Mouse (Mus musculus) kidney, postnatal 36 days (tissue): ENCODE measurements around the gene Cdipt.
A peak's percentile ranks its signal among the peaks of the same experiment; 100 is the strongest.

ENCODE experiments used
- DNase-seq, 2 experiments: peaks; one replicate each; pipeline ENCODE4 v3.0.0; 2021 to 2022; ENCODE audit warnings: mixed read lengths in 2 of 2

Gene Cdipt

DNA sequence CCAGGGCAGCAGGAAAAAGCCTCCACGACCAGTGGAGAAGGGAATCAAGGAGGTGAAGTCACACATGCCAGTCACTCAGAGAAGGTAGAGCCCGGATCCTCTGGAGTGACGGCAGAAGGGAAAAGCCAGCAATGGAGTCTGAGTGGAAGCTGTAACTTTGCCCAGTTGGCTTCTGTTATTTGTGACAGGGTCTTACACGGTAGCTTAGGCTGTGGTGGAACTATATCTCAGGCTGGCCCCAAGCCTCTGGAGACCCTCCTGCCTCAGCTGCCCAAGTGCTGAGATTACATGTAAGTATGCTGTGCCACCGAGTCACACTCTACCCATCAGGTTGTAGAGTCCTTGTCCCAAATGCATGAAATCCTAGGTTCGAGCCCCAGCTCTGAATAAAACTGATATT, 37.7 kb downstream of the Cdipt start:
- no peak for DNase-seq

DNA sequence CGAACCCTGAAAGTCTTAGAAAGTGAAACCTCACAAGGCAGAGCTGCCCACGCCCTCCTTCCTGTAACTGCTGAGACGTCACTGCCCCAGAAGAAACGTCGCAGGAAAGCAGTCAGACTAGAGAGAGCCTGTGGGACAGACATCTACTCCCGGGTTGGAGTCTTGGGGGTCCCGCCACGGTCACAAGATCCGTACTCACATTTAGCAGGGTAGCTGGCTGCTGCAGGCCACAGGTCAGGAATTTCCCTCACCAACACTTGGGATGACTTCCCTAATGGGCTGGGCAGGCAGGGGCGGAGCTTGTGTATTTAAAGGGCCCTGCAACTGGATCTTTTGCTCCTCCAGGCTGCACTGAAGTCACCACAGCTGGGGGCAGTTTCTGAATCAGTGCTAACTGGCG, 38.6 kb downstream of the Cdipt start, which contains the start of gene Mvp:
TSS of gene Mvp (minus strand) at position 302 of the 400 bp plus-strand sequence.
- DNase-seq = peak; percentile 87 to 88

DNA sequence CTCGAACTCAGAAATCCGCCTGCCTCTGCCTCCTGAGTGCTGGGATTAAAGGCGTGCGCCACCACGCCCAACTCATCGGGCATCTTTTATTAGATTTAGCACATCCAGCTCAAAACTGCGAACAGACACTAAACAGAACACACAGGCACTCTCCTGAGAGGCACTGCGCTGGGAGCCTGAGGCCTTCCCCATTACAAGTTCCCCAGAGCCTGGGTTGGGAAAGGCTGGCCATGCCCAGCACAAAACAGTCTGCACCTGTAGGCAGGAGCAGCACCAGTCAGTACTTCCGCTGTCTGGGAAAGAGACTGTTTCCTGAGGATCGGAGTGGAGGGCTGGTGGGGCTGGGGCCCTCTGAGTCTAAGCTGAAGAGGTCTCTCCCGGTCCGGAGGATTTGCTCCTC, 39.3 kb downstream of the Cdipt start:
- DNase-seq = no peak

DNA sequence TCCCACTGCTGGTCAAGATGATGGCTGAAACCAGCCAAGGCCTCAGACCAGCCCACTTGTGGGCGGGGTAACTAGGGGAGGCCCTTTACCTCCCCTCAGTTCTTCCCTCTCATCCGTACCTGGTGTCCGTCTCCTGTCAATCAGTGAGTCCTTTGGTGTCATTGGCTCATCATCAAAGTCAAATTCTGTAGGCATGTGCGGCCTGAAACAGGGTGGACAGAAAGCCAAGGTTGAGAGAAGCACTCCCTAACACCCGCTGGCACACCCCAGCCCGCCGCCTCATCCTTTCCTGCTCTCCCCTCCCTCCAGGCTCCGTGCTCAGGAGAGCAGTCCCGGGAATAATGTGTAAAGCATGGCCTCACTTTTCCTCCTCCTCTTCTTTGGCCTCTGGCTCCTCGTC, 40.4 kb downstream of the Cdipt start:
- peak; percentile 77 to 79 for DNase-seq

DNA sequence TGATC, 40.6 kb downstream of the Cdipt start, which contains the start of gene Pagr1b:
TSS of gene Pagr1b (minus strand) at position 4 of the 5 bp plus-strand sequence.
- no peak for DNase-seq

DNA sequence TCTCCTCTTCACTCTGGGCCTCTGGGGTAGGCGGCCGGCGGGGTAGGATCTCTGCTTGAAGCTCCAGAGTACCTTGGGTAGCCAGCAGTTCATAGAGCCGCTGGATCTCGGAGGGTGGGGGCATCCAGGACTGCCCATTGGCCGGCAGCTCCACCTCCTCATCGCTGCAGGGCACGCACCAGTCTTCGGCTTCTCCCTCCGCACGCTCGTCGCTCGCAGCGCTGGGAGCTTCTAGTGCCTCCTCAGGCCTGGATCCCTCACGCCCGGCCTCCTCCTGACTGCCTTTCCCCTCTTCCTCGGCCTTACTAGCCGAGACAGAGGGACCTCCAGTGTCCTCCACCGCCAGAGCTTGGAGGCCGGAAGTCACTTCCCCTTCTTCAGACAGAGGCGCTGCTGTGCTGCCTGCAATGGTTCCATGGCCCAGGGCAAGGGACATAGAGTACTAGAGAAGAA, 40.8 kb downstream of the Cdipt start:
- DNase-seq = peak; percentile 70 to 79

DNA sequence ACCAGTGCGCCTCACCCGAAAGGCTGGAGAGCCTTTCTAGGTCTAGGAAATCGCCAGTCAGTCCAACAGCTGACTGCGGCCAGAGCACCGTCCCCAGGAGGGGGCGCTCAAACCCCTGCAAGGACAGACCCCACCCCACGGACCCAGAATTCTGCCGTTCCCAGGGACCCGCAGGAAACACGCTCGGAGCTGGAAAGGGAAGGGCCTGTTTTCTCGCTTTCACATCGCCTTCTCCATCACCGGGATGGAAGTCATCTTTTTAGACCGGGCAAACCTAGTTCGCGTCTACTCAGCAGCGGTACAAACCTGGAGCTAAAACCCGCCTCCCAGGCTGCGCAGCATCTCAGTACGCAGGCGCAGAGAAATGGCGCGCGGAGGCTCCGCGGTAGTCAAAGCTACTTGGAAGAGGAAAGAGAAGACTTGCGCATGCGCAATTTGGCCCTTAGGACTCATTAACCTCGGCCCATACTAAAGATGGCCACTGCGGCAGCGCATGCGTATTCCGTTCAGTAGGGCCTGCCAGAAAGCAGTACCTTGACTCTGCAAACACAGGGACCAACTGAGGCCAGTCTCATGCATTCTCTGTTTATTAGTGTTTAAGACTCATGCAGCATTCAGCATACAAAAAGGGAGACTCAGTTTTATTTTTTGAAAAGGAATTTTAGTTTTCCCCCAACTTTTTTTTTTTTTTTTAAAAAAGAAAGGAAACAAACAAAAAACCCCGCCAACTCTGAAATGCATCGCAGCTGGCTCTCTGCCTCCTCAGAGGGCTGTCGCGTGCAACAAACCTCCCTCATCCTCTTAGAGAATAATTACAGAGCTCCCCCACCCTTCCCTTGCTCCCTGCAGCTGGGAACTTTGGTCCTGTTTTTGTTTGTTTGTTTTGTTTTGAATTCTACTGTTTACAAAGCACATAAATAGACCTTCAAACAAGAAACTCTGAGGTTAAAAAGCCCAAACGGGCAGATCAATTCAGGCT, 41.5 kb downstream of the Cdipt start, which contains the start of gene Pagr1a:
TSS of gene Pagr1a (minus strand) at position 382 of the 979 bp plus-strand sequence.
- peak; percentile 98 for DNase-seq

DNA sequence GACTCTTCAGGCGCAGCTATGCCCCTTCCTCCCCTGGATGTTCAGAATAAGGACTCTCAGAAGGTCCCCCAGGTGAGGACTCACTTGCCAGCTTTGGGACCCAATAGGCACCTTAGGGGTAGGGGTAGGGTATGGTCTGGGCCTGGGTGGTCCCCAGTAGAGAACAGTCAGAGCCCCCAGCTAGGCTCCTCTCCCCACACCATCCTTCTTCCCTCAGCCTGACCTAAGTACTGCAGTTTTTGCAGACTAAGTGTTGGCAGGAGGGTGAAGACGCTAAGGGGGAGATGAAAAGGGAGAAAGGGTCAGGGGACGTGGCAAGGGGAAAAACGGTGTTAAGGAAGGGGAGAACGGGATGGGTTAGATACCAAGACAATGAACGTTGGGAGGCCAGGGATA, 42.2 kb downstream of the Cdipt start:
- DNase-seq = no peak

DNA sequence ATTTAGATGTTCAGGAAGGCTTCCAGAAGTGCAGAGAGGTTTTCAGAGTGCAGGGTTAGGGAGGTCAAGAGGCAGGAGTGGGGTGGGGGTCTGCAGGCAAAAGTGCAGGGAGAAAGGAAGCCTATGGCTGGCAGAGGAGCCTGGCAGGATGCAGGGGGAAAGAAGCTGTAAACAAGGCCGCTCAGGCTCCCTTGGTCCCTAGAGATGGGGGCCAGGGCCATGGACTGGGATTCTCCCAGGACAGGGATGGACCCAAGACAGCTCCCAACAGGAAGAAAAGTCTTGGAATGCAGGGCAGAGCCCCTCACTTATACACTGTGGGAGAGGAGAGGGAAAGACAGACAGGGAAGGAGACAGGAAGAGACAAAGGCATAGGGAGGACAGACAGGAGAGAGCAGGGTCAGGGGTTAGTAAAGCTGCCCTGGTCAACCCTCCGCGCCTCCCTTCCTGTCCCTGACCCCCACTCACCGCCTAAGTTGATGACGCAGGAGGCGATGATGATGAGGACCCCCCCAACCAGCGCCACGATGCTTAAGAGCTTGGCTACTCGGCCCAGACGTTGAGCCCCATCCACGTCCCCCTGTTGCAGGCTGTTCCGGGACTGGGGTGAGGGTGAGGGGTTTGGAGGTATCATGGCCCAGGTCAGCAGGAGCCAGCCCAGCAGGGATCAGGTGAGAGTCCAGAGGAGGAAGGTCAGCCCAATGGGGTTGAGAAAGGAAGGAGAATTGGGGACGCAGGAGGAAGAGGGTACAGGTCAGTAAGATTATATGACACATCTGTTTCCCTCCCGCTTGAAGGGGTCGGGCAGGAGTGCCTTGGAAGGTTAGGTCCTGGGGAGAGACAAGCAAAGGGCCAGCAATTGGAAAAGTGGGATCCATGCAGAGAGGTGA, 42.9 kb downstream of the Cdipt start:
- DNase-seq = no peak

DNA sequence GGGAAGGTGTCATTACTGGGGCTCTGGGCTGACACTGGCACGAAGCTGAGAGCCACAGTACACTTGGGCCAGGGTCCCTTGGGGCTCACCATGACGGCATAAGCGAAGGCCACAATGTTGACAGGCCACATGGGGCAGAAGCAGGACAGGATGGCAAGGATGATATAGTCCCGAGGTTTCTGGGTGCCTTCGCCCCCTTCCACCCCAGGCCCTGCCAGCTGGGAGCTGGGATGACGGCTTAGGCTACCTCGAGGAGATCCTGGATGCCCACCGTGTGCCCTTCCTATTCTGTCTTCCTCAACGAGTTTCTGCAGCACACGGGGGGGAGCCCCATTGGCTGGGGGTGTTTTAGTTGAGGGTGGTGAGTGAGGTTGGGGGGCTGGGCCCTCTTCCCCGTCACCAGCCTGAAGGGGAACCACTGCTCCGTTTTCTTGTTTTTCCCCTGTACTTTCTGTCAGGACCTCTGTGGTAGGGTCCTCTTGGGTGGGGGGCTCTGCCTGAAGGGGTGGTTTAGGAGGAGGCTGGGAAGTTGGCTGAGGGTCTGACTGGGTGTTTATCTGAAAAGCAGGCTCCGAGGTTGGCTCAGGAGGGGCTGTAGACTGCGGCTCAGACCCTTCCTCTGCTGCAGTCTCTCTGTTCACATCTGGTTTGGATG, 43.7 kb downstream of the Cdipt start:
- no peak for DNase-seq

DNA sequence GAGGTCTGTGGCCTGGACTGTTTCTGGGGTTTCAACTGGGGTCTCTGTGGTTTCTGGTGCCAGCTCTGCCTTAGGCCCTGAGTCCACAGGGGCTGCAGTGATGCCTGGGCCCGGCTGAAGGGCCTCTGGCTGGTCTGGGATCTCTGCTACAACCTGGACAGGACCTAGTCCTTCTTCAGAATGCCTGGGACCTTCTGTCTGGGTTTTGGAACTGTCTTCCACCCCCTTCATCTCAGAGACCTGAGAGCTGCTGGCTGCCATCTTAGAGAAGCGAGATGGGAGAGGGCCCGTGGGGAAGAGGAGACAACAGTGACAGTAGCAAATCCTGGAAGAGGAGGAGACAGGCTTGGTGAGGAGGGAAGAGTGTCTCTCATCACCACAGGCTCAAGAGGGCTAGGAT, 44.3 kb downstream of the Cdipt start:
- DNase-seq = no peak

DNA sequence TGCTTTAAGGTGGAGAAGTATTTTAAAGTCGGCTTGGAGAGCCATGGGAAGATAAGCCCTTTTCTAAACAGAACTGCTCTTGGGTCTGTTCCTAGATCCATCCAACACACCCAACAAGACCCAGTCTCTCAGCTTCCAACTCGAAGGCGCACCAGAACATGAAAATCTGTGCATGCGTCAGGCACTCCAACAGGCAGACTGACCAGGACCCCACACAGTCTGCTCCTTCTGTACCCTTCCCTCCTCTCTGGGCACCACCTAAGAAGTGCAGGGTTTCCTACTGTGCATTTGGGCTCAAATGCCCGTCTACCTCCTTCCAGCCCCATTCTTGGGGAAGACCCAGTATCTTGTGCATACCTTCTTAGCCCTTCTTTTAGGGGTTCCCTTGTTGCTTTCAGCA, 44.8 kb downstream of the Cdipt start:
- DNase-seq = no peak

DNA sequence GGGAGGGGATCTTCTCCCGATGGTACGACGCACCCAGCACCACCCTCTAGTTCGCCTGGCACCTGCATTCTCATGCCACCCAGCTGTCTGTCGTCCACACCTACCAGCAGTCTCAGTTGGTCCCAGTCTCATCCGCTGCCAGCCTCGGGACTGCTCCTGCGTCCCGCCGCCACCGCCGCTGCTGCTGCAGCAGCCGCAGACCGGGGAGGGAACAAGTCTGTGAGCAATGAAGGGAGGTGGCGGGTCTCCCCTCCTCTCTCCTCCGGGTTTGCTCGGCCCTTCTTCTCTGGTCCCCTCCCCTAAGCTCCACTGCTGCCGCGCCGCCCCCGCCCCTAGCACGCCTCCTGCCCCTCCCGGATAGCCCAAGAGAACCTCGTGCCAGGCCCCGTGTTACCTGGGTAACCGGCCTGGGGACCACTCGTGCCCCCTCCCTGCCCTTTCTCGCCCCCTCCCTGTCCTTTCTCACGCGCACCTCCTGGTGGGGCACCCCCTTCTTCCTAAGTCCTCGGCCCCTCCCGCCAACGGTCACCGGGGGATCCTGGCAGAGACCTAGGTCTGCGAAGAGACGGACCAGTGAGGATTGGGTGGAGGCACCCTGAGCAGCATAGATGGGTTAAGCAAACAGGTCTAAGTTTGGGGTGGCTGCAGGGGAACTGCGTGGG, 45.3 kb downstream of the Cdipt start, which contains the start of the genes Gm42742 and Prrt2:
TSS of gene Gm42742 (minus strand) at position 197 of the 662 bp plus-strand sequence.
TSS of gene Prrt2 (minus strand) at position 311 of the 662 bp plus-strand sequence.
- DNase-seq = peak in 1 of 2 experiments; percentile 43

DNA sequence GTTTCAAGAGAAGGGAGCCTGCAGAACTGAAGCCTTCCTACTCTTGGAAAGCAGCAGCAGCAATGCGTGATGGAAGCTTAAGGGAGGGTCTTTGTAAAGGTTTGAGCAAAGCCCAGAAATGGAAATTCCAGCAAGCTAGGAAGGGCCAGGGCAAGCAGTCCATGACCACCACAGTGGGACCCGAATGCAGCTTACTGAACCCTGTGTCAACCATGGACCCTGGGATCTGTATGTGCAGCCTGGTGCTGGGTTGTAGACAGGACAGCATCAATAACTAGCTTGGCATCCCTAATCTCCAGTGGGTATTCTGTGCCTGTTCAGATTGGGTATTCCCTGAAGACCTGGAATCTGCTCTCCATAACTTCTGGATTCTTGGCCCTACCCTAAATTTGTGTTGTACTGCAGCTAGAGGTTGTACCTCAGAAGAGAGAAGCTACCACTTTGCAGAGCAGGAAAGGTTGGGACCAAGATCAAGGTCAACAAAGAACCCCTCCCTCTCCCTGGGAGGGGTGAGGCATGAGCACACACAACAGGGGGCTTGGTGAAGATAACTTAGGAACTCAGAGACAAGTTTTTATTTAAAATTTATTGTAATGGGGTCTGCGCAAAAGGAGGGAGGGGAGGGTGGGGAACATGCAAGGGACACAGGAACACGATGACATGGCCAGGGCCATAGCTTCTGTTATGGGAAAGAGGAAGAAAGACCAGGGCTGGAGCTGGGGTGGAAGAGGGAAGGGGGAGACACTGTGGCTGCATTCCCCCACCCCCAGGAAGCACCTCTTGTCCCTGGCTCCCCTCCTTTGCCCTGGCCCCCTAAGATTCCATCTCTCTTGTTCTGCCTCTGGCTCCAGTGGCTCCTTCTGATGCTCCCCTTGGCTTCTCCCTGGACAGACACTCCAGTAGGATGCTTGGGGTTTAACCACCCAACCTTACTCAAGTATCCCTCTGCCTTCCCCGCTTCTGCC, 46.1 kb downstream of the Cdipt start:
- no peak for DNase-seq

DNA sequence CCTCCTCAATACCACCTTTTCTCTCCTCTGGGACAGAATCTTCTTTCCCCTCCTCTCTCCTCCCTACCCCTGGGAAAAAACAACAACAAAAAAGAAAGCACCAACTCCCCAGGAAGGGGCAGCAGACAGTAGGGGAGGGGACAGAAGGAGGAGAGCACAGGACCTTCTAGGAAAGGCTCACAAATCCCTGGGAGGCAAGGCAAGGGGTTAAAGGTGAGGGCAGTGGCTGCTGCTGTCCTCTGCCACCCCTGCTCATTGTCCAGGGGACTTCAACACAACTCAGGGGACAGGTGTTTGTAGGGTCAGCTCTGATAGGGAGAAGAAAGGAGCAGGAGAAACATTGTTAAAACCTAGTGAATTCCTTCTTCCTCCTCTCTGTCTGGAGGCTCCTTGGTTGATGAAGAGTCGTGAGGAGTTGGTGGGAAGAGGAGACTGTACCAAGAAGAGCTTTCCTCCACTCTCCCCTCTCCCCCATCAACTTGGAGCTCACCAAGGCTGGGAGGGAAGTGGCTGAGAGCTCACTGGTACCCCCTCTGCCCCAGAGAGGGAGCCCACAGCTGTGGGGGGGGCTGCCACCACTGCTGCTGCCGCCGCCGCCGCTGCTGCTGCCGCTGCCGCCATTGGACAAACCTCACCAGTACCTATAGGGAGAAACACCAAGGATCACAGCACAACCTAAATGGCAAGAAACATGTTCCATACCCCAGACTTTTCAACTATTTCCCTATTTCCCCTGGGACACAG, 47.0 kb downstream of the Cdipt start:
- no peak for DNase-seq

DNA sequence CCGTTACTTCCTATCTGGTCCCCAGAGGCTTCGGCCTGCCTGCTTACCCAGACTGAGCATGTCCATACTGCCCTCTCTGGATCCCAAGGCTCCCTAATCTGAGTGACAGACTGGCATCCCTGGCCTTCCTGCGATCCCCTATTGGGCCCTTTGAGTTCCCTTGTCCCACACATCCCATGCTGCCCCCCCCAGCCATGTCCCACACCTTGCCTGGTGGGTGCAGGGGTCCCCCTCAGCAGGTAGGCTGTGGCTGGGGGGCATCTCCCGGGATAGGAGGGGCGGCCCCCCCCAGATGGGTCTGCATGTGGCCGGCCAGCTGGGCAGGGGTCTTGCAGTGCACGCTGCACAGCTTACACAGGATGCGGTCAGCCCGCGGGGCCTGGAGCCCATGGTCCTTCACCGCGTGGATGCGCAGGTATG, 47.6 kb downstream of the Cdipt start:
- no peak for DNase-seq

DNA sequence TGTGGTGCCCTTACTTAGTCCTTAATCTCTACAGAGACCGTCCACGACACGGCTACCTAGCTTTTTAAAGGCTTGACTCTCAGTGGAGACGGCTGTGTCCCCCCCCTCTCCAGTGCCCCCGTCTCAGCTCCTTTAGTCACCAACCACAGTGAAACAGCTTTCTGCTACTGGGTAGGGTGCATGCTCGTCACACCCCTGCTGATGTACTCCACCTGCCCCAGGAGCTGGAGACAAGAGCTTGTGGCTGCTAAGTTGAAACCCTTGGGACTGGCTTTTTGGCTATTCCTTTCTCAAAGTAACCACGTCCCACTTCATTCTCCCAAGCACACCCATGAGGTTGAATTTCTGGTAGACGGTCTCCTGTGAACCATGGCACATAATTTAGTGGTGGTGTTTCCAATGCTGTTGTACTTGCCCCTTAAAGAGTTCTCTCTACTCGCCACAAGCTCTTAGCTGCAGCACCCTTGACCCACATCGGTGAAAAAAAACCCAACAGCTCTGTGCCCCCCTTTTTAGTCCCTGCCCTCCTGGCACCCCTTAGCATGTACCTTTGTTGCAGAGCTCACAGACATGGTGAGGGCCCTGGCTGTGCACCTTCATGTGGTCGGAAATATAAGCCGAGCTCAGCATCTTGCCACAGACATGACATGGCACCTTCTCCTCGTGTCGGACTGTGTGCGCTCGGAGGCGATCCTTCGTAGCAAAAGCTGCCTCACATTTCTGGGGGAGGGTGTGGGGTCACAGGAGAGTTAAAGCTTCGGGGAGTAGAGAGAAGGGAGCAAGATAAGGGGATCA, 48.4 kb downstream of the Cdipt start:
- DNase-seq = no peak

DNA sequence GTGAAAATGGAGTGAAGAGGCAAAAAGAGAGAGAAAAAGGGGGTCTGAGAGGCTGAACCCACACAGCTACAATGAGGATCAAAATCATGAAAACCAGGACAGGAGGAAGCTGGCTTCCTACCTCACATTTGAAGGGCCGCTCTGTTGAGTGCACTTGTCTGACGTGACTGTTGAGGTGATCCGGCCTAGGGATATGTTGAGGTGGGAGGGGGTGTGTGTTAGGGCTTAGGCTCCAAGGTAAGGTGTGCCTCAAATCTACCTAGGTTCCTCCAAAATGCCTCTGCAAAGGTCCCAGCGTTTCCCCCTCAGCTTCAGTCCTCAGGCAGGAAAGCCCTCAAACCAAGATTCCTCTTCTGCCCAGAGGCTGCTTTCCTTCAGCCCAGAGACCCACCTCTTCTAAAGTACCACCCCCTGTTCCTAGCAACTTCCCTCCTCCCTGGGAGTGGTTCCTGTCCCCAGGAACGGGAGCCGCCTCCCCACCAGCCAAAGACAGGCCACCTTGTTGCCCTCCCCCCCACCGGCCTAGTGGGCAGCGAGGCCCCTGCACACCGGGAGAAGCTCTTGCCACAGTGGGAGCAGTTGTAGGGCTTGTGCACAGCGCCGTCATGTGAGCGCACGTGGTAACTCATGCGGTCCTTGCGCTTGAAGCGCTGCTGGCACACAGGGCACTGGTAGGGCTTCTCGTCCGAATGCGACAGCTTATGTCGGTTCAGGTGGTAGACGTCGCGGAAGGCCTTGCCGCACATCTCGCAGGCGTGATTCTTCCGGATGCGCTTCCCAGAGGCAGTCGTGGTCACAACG, 49.2 kb downstream of the Cdipt start:
- peak; percentile 90 for DNase-seq
